Mouse (Mus musculus): ENCODE data around the gene Smpdl3b. TPM values are rescaled to one million over a fixed set of nuclear protein-coding genes. Genes with fewer than 3 reads are reported as not detected.

The Smpdl3b gene
- 2.1 TPM for polyA plus RNA-seq (2014; fragmentation: Illumina TruSeq; extraction: RNeasy Lipid Tissue Mini Kit (QIAGEN cat#74804); ENCODE audit: low read depth, low replicate concordance)

GRCm38 (mm10) chr4:132756974-132757373 lies at the start of gene Smpdl3b:
TSS of gene Smpdl3b (minus strand) at chr4:132757252.

DNA sequence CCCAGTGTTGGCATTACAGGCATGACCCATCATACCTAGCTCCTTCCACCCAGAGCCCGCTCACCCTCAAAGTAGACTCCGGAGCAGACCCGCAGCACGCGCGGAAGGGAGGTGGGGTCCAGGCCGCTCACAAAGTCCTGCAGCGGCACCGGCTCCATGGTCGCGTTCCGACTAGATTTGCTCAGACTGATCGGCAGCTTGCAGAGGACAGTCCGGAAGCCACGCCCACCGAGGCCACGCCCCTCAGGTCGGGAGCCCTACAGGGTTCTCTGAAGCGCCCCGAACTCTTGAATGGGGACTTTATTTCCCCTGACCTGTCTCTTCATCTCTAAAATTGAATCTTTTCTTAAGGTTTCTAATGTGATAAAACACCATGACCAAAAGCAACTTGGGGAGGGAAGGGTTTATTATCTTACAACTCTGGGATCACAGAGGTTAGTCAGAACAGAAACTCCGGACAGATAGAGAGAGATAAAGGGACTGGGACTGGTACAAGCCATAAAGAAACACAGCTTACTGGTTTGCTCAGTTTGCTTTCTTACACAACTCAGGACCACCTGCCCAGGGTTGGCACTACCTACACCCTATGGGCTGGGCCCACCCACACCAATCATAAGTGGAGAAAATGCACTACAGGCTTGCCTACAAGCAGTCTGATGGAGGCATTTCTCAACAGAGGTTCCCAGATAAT lies 39.3 kb upstream of the Smpdl3b start, which contains the start of gene Themis2:
Gene Themis2, minus strand, starts transcription at position 192 of the 691 bp plus-strand sequence.

GRCm38 (mm10) chr4:132767914-132768876 lies 11.1 kb upstream of the Smpdl3b start, which contains the start of gene Rpa2:
TSS of gene Rpa2 (plus strand) at chr4:132768332.

GRCm38 (mm10) chr4:132732148-132732684 lies 24.8 kb downstream of the Smpdl3b start, which contains the start of gene Xkr8:
TSS of gene Xkr8 (minus strand) at chr4:132732546.

Other genes with a start within 250 kb of the Smpdl3b start
- gene Sesn2, start 246.8 kb downstream of the Smpdl3b start, polyA plus RNA-seq (2014; fragmentation: Illumina TruSeq; extraction: RNeasy Lipid Tissue Mini Kit (QIAGEN cat#74804); ENCODE audit: low read depth, low replicate concordance), result 1.4 TPM
- 272 TPM for gene Atpif1, start 223.6 kb downstream of the Smpdl3b start, polyA plus RNA-seq (2014; fragmentation: Illumina TruSeq; extraction: RNeasy Lipid Tissue Mini Kit (QIAGEN cat#74804); ENCODE audit: low read depth, low replicate concordance)
- gene Dnajc8, start 221.7 kb downstream of the Smpdl3b start, polyA plus RNA-seq (2014; fragmentation: Illumina TruSeq; extraction: RNeasy Lipid Tissue Mini Kit (QIAGEN cat#74804); ENCODE audit: low read depth, low replicate concordance), result 343 TPM
- 0.82 TPM for gene Ptafr, start 193.2 kb downstream of the Smpdl3b start, polyA plus RNA-seq (2014; fragmentation: Illumina TruSeq; extraction: RNeasy Lipid Tissue Mini Kit (QIAGEN cat#74804); ENCODE audit: low read depth, low replicate concordance)
- 26.0 TPM for gene Eya3, start 118.3 kb downstream of the Smpdl3b start, polyA plus RNA-seq (2014; fragmentation: Illumina TruSeq; extraction: RNeasy Lipid Tissue Mini Kit (QIAGEN cat#74804); ENCODE audit: low read depth, low replicate concordance)
- gene Xkr8, start 24.7 kb downstream of the Smpdl3b start, polyA plus RNA-seq (2014; fragmentation: Illumina TruSeq; extraction: RNeasy Lipid Tissue Mini Kit (QIAGEN cat#74804); ENCODE audit: low read depth, low replicate concordance), result 4.1 TPM
- 6.5 TPM for gene Rpa2, start 11.1 kb upstream of the Smpdl3b start, polyA plus RNA-seq (2014; fragmentation: Illumina TruSeq; extraction: RNeasy Lipid Tissue Mini Kit (QIAGEN cat#74804); ENCODE audit: low read depth, low replicate concordance)
- 0.47 TPM for gene Themis2, start 39.1 kb upstream of the Smpdl3b start, polyA plus RNA-seq (2014; fragmentation: Illumina TruSeq; extraction: RNeasy Lipid Tissue Mini Kit (QIAGEN cat#74804); ENCODE audit: low read depth, low replicate concordance)
- gene Ppp1r8, start 85.9 kb upstream of the Smpdl3b start, polyA plus RNA-seq (2014; fragmentation: Illumina TruSeq; extraction: RNeasy Lipid Tissue Mini Kit (QIAGEN cat#74804); ENCODE audit: low read depth, low replicate concordance), result 13.7 TPM
- 160 TPM for gene Stx12, start 127.3 kb upstream of the Smpdl3b start, polyA plus RNA-seq (2014; fragmentation: Illumina TruSeq; extraction: RNeasy Lipid Tissue Mini Kit (QIAGEN cat#74804); ENCODE audit: low read depth, low replicate concordance)
- 34.8 TPM for gene Fam76a, start 165.3 kb upstream of the Smpdl3b start, polyA plus RNA-seq (2014; fragmentation: Illumina TruSeq; extraction: RNeasy Lipid Tissue Mini Kit (QIAGEN cat#74804); ENCODE audit: low read depth, low replicate concordance)
- 0.23 TPM for gene Fgr, start 216.8 kb upstream of the Smpdl3b start, polyA plus RNA-seq (2014; fragmentation: Illumina TruSeq; extraction: RNeasy Lipid Tissue Mini Kit (QIAGEN cat#74804); ENCODE audit: low read depth, low replicate concordance)